Mouse (Mus musculus): ENCODE data around the gene Ppif. TPM values are rescaled to one million over a fixed set of nuclear protein-coding genes. Genes with fewer than 3 reads are reported as not detected.
A peak's percentile ranks its signal among the peaks of the same experiment; 100 is the strongest.

Ppif gene
- polyA plus RNA-seq (2012; ENCODE audit: insufficient read depth, insufficient read length, low replicate concordance, missing spikeins), result not detected in 2 replicates

DNA sequence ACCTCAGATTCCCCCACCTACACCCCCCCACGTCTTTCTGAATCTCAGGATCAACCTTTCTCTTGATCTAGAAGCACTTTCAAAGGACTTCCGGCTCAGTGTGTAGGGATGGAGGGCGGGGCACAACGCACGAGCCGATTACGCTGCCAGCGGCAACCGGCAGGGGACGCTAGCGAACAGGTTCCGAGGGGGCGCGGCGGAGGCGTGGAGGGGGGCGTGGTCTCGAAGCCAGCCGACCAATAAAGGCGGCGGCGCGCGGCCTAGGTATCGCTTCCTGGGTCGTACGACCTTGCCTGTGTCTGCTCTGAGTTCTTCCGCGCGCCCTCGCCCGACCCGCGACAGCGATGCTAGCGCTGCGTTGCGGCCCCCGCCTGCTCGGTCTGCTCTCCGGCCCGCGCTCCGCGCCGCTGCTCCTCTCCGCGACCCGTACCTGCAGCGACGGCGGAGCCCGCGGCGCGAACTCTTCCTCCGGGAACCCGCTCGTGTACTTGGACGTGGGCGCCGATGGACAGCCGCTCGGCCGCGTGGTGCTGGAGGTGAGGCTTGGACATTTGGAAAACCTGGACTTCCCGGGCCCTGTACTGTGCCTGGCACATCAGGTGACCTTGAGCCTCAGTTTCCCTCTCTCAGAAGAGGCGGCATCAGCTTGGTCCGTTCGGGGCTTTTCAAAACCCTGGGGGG is at the start of gene Ppif:
TSS of gene Ppif (plus strand) at position 267 of the 681 bp plus-strand sequence.
- TF ChIP-seq POLR2A (IDR thresholded peaks at IDR 0.05; ENCODE audit: insufficient read depth, low read depth, low read length) (peak; percentile 63; the same call in 1 of the 2 replicates), CTCF (IDR thresholded peaks at IDR 0.05; ENCODE audit: insufficient read depth, low read depth, low read length) (peak; percentile 89)
- H3K27ac ChIP-seq (ENCODE audit: insufficient read depth, low read depth, low read length), result peak within 1 kb of the TSS; percentile 27
- peak within 1 kb of the TSS; percentile 76 for H3K4me3 ChIP-seq (ENCODE audit: insufficient read depth, low read depth, low read length)
- H3K4me1 ChIP-seq (ENCODE audit: control insufficient read depth, insufficient read depth, low read length), result peaks cover 13% of the 10 kb centered on the region
- WGBS, result under 1% methylated on average over 70 of the region's 70 CpGs

DNA sequence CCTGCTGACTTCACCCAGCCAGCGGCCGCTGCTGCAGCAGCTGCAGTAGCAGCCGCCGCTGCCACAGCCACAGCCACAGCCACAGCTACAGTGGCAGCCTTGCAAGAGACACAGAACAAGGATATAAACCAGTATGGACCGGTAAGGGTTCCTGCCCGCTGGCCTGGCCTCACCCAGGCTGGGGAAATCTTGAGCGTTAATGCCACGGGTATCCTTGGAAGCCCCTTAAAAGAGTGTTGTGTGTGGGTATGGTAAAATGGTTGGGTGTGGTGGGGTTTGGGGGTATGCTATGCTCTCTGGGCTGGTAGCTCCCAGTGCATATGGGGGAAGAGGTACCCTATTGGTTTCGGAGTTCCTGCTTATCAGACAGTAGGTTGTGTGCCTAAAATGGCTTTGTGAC is 48.2 kb upstream of the Ppif start:
- Histone ChIP-seq H3K4me1 (ENCODE audit: control insufficient read depth, insufficient read depth, low read length) (peaks cover 11% of the 10 kb centered on the region), H3K27ac (ENCODE audit: insufficient read depth, low read depth, low read length) (no peak overlapping the region), H3K4me3 (ENCODE audit: insufficient read depth, low read depth, low read length) (no peak overlapping the region)
- 77% methylated on average over 9 of the region's 9 CpGs for whole genome bisulfite sequencing
- TF ChIP-seq POLR2A (IDR thresholded peaks at IDR 0.05; ENCODE audit: insufficient read depth, low read depth, low read length) (no peak), CTCF (IDR thresholded peaks at IDR 0.05; ENCODE audit: insufficient read depth, low read depth, low read length) (no peak)

DNA sequence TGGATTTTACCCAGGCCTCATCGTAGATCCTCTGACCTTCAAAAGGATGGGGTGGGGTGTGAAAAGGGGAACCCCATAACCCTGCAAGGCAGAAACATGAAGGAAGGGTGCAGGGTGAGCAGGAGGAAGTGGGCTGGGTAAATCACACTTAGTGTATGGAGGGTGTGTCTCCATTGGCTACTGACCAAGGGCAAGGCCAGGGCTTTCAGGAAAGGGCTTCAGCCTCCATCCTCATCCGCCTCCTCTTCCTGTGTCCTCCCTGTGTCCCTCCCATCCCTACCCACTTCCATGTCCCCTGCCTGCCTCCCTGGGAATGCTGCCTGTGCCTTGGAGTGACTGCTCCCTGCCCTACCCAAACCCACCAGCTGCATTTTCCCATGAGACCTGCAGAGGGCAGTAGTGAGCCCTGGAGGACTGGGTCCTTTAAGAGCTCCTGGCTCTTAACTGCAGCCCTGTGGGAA is 47.8 kb upstream of the Ppif start:
- H3K27ac ChIP-seq (ENCODE audit: insufficient read depth, low read depth, low read length), result no peak overlapping the region
- TF ChIP-seq CTCF (IDR thresholded peaks at IDR 0.05; ENCODE audit: insufficient read depth, low read depth, low read length), result peak; percentile 85
- TF ChIP-seq POLR2A (IDR thresholded peaks at IDR 0.05; ENCODE audit: insufficient read depth, low read depth, low read length), result no peak
- H3K4me1 ChIP-seq (ENCODE audit: control insufficient read depth, insufficient read depth, low read length), result peaks cover 7% of the 10 kb centered on the region; the same call in 1 of the 2 replicates
- H3K4me3 ChIP-seq (ENCODE audit: insufficient read depth, low read depth, low read length), result no peak overlapping the region
- WGBS, result 75% methylated on average over 2 of the region's 2 CpGs

DNA sequence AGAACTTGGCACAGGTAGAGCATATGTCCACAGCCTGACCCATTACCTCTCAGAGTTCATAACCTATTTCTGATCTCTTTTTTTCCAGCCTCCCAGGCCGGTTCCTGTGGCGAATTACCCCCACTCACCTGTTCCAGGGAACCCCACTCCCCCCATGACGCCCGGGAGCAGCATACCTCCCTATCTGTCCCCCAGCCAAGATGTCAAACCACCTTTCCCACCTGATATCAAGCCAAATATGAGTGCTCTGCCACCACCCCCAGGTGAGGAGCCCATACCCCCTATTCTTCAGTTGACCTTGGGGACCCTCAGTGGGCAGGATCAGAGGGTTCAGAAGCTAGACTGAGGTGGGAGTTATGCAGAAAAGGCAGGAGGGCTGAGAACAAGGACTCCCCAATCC is 42.8 kb upstream of the Ppif start:
- WGBS, result 94% methylated on average over 4 of the region's 4 CpGs
- TF ChIP-seq POLR2A (IDR thresholded peaks at IDR 0.05; ENCODE audit: insufficient read depth, low read depth, low read length), result no peak
- no peak for TF ChIP-seq CTCF (IDR thresholded peaks at IDR 0.05; ENCODE audit: insufficient read depth, low read depth, low read length)

DNA sequence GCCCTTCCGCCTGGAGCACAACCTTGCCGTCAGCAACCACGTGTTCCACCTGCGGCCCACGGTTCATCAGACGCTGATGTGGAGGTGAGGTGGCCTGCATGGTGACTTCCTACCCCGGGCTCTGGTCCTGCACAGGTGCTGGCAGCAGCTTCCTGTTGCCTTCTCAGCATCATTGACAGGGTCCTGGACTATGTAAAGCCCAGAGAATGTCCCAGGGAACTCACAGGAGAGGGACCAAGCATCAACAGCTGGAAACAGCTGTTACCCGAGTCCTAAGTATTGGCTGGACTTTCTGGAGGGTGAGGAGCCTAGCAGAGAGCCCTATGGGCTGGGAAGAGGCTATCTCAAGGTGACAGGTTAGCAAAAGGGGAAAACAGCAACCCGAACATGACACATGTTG is 42.0 kb upstream of the Ppif start:
- WGBS, result 90% methylated on average over 9 of the region's 9 CpGs
- no peak overlapping the region for H3K27ac ChIP-seq (ENCODE audit: insufficient read depth, low read depth, low read length)
- no peak overlapping the region for H3K4me3 ChIP-seq (ENCODE audit: insufficient read depth, low read depth, low read length)
- no peak for TF ChIP-seq POLR2A (IDR thresholded peaks at IDR 0.05; ENCODE audit: insufficient read depth, low read depth, low read length)
- no peak for TF ChIP-seq CTCF (IDR thresholded peaks at IDR 0.05; ENCODE audit: insufficient read depth, low read depth, low read length)
- peaks cover 3% of the 10 kb centered on the region; the same call in 1 of the 2 replicates for H3K4me1 ChIP-seq (ENCODE audit: control insufficient read depth, insufficient read depth, low read length)

More for the DNA sequence above, 42.8 kb upstream of the Ppif start:
- H3K27ac ChIP-seq (ENCODE audit: insufficient read depth, low read depth, low read length), result no peak overlapping the region
- peaks cover 6% of the 10 kb centered on the region; the same call in 1 of the 2 replicates for H3K4me1 ChIP-seq (ENCODE audit: control insufficient read depth, insufficient read depth, low read length)
- no peak overlapping the region for H3K4me3 ChIP-seq (ENCODE audit: insufficient read depth, low read depth, low read length)

DNA sequence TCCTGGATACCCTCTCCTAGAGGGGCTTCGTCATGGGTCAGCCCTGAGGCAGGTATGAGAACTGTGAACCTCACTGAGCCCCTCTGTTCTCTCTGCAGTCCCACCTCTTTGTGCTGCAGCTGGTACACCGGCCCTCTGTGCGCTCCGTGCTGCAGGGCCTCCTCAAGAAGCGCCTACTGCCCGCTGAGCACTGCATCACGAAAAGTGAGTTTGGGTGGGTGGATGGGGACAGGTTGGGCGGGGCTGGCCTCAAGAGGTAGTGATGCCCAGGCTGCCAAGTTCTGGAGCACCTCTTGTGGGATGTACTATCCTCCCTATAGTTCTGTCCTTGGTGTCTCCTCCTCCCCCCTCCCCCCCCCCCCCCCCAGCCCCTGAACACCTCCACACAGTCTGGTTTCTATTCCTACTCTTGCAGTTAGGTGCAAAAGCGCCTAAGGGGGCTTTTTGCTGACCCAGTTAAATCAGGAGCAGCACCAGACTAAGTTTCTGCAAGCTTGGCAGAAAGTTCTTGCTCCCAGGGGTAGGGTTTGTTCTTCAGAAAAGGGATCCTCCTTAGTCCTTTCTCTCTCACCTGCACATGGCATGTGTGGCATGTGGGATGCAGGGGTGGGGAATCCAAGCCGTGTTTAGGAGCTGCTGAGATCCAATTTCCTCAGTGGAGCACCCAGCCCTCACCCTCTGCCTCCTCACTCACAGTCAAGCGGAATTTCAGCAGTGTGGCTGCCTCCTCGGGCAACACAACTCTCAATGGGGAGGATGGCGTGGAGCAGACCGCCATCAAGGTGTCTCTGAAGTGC is 39.4 kb upstream of the Ppif start:
- Histone ChIP-seq H3K4me3 (ENCODE audit: insufficient read depth, low read depth, low read length) (no peak overlapping the region), H3K4me1 (ENCODE audit: control insufficient read depth, insufficient read depth, low read length) (peaks cover 3% of the 10 kb centered on the region; the same call in 1 of the 2 replicates), H3K27ac (ENCODE audit: insufficient read depth, low read depth, low read length) (no peak overlapping the region)
- 76% methylated on average over 14 of the region's 14 CpGs for WGBS
- TF ChIP-seq POLR2A (IDR thresholded peaks at IDR 0.05; ENCODE audit: insufficient read depth, low read depth, low read length) (no peak), CTCF (IDR thresholded peaks at IDR 0.05; ENCODE audit: insufficient read depth, low read depth, low read length) (no peak)

DNA sequence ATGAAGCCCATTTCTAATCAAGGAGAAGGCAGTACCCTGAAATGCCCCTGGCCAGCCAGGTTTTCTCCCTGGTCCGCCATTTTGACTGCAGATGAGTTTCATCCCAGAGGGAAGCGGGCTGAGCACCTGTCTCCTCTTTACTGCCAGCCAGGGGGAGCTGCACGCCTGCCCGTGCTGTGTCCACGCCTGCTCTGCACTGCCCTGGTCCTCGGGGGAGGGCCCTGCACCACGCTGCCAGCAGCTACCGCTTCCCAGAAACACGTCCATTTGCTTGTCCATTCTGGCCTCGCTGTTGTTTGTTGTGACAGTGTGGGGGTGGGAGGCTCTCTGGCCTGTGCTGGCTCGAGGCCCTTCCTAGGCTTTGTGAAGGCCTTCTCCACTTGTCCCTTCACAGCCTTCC is 33.3 kb upstream of the Ppif start:
- Histone ChIP-seq H3K27ac (ENCODE audit: insufficient read depth, low read depth, low read length) (no peak overlapping the region), H3K4me1 (ENCODE audit: control insufficient read depth, insufficient read depth, low read length) (peaks cover 17% of the 10 kb centered on the region), H3K4me3 (ENCODE audit: insufficient read depth, low read depth, low read length) (no peak overlapping the region)
- WGBS, result 47% methylated on average over 11 of the region's 11 CpGs
- no peak for TF ChIP-seq CTCF (IDR thresholded peaks at IDR 0.05; ENCODE audit: insufficient read depth, low read depth, low read length)
- TF ChIP-seq POLR2A (IDR thresholded peaks at IDR 0.05; ENCODE audit: insufficient read depth, low read depth, low read length), result no peak

DNA sequence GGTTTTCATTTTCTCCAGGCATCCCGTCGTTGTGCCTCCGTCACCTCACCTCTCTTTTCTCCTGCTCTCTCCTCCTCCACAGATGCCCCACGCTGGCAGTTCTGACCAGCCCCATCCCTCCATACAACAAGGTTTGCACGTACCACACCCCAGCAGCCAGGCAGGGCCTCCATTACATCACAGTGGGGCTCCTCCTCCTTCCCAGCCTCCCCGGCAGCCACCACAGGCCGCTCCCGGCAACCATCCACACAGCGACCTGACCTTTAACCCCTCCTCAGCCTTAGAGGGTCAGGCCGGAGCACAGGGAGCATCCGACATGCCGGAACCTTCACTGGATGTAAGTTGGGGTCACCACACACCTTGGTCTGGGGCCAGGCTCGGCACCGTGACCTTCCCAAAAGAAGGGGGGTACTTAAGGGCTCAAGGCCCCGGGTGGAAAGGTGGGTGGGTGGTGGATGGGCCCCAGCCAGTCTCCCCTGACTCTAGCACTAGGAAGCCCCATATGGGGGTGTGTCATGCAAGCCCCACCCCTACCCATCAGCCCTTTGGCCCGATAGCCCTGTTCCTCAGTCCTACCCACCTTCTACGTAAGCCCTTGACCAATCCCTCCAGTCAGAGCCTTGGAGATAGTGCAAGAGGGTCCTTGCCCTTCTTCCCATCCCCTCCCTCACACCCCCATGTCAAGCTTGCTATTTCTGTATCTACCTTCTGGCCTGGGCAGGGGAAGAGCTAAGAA is 32.6 kb upstream of the Ppif start:
- WGBS, result 85% methylated on average over 17 of the region's 17 CpGs
- TF ChIP-seq POLR2A (IDR thresholded peaks at IDR 0.05; ENCODE audit: insufficient read depth, low read depth, low read length) (no peak), CTCF (IDR thresholded peaks at IDR 0.05; ENCODE audit: insufficient read depth, low read depth, low read length) (no peak)
- H3K4me1 ChIP-seq (ENCODE audit: control insufficient read depth, insufficient read depth, low read length), result peaks cover 17% of the 10 kb centered on the region
- H3K27ac ChIP-seq (ENCODE audit: insufficient read depth, low read depth, low read length), result no peak overlapping the region
- H3K4me3 ChIP-seq (ENCODE audit: insufficient read depth, low read depth, low read length), result no peak overlapping the region
